Mouse (Mus musculus): ENCODE results near the gene Tead3.

DNA sequence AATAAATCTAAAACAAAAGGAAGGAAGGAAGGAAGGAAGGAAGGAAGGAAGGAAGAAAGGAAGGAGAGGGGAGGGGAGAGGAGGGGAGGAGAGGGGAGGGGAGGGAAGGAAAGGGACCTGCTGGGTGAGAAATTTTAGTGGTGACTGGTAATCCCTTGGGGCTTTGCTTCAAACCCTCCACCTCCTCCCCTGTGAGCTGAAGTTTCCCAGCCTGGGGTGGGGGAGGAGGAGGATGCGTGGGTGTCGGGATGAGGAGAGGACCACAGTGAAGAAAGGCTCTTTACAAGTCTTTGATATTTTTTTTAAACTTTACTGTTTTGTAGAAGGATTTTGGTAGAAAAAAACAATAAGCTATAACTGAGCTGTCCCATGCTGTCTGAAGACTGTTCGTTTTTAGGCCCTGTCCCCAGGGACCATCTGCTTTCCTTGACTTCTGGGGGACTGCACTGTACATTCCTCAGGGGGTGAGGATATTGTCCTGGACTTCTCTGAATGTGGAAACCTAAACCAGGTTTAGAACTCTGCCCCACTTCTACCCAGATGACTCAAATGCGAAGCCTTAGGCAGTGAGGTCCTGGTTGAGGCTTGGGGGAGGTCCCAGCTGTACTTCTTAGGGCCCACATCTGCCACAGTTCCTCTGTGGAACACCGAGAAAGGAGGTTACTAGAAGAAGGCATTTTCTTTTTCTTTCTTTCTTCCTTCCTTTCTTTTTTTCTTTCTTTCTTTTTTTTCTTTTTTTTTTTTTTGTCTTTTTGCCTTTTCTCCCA is 39.1 kb downstream of the Tead3 start:
- TF ChIP-seq CTCF (IDR thresholded peaks at IDR 0.05; ENCODE audit: low read depth), result no peak
- TF ChIP-seq EP300 (optimal IDR thresholded peaks at IDR 0.05), result no peak

Data from stomach, postnatal 0 days (tissue).